Mouse (Mus musculus): ENCODE measurements at regions not wholly inside any gene's neighbourhood (a gene's known extent, or its start where the extent isn't known, plus 50 kb on each side); places are given as distances from the start of the nearest gene placed in this dataset.

DNA sequence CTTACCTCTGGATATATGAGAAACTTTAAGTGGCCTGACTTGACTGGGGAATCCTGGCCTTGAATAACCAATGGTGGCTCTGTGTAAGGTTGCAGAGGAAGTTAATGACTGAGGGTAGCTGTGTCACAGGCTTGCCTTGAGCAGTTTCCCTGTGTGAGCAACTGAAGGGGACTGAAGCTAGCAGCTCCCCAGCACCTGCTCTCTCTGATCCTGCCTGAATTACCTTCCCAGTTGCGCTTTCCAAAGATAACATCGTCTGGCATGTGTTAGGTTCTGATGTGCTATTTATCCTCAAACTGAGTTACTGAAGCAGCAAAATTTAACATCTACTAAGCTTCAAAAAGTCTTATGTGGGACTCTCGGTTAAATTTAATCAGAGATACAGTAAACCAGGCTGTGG is 56.1 kb upstream of the Arpp21 start:
- Histone ChIP-seq H3K4me1 (ENCODE audit: control insufficient read depth, insufficient read depth, low read length) (peaks cover 2% of the 10 kb centered on the region; the same call in 1 of the 2 replicates), H3K4me3 (ENCODE audit: insufficient read depth, low read depth, low read length) (no peak overlapping the region), H3K27ac (ENCODE audit: insufficient read depth, low read depth, low read length) (peak overlapping the region; percentile 54)
- WGBS, result 47% methylated on average over 3 of the region's 3 CpGs
- TF ChIP-seq POLR2A (IDR thresholded peaks at IDR 0.05; ENCODE audit: insufficient read depth, low read depth, low read length) (no peak), CTCF (IDR thresholded peaks at IDR 0.05; ENCODE audit: insufficient read depth, low read depth, low read length) (no peak)

Measured in olfactory bulb, adult 2 months (tissue).